Mouse (Mus musculus) cortical plate, adult 2 months (tissue): ENCODE measurements around the gene Tubg1.

Source experiments
- CTCF ChIP-seq: fragments of 200-500 bp; IDR thresholded peaks from 2 replicates; pipeline ENCODE4 v1.5.1; 2011; ENCODE audit warnings: mild to moderate bottlenecking, control low read depth, low read length; ENCODE audit not compliant: insufficient read depth; ENCODE audit errors: extremely low read depth
- POLR2A ChIP-seq: fragments of 200-500 bp; IDR thresholded peaks from 2 replicates; pipeline ENCODE4 v1.6.1; 2011; ENCODE audit warnings: mild to moderate bottlenecking, low read length, control low read depth; ENCODE audit not compliant: insufficient read depth; ENCODE audit errors: extremely low read depth

GRCm38 (mm10) chr11:101173631-101174388 is 54.1 kb downstream of the Tubg1 start:
- TF ChIP-seq POLR2A (no peak), CTCF (peak; percentile 45; the same call in 1 of the 2 replicates)
